Mouse (Mus musculus): ENCODE results near the gene Impdh2. TPM values are rescaled to one million over a fixed set of nuclear protein-coding genes. Genes with fewer than 3 reads are reported as not detected.

The Impdh2 gene
- total RNA-seq (2012; rRNA removed) (405 and 494 TPM in 2 replicates), total RNA-seq (2014; rRNA removed) (464 and 485 TPM in 2 replicates), polyA plus RNA-seq (2012; ENCODE audit: insufficient read length, low read depth) (472 and 483 TPM in 2 replicates)

DNA sequence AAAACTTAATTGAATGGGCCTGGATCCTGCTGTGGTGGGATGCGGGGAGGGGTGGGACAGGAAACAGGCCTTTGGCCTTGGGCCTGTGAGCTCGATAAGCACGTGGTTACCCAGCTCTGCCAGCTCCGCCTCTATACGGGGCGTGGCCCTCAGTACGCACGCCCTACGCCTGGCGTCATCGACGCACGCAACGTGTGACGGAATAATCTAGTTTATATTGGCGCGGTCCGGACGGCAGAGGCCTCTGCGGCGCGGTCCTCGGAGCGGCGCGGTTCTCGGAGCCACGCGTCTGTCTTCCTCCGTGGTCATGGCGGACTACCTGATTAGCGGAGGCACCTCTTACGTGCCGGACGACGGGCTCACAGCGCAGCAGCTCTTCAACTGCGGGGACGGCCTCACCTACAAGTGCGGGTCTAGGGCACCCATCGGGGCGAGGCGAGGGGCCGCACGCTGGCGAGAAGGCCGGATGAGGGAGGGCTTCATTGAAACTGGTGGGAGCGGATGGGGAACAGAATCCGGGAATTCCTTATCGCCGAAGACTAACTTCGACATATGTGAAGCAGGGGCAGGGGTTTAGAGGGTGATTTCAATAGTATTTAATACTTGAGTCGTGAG is at the start of gene Impdh2:
TSS of gene Impdh2 (plus strand) at position 60 of the 615 bp plus-strand sequence.
- Histone ChIP-seq H3K4me3 (replicated peaks in 1 of 3; ENCODE audit: low read depth in 2 of 3, low read length in 2 of 3, poor library complexity in 1 of 3) (peak within 1 kb of the TSS; percentile 79 to 99 (median 84)), H3K4me1 (ENCODE audit: control insufficient read depth in 1 of 2, insufficient read depth in 2 of 2) (peaks cover 10 to 41% of the 10 kb centered on the region in 2 experiments), H3K9ac (ENCODE audit: insufficient read depth, low read depth) (peak within 1 kb of the TSS; percentile 79), H3K27ac (ENCODE audit: insufficient read depth, low read depth) (peak within 1 kb of the TSS; percentile 37; the same call in 1 of the 2 replicates), H3K4me2 (ENCODE audit: insufficient read depth, low read depth, poor library complexity, severe bottlenecking) (peak within 1 kb of the TSS; percentile 79), H3K9me3 (replicated peaks; ENCODE audit: low read length) (no peaks in the 10 kb centered on the region), H3K36me3 (replicated peaks in 1 of 2; ENCODE audit: control insufficient read depth in 1 of 2, insufficient read depth in 1 of 2, low read length in 1 of 2) (peaks cover 62 to 79% of the 10 kb centered on the region in 2 experiments), H3K79me2 (replicated peaks; ENCODE audit: control insufficient read depth, extremely low read depth, insufficient read depth, poor library complexity, severe bottlenecking) (peaks cover 20% of the 10 kb centered on the region), H3K27me3 (replicated peaks) (no peaks in the 10 kb centered on the region)
- in situ Hi-C loops (cut with MboI; ENCODE audit: low pct_ligation_motif_present, low pct_unique_long_range_greater_than_20kb, low sequenced_read_pairs), result no loop called here
- dilution Hi-C loops (cut with MboI; ENCODE audit: extremely low pct_ligation_motif_present, extremely low pct_unique_long_range_greater_than_20kb, low sequenced_read_pairs), result no loop called here
- TF ChIP-seq BHLHE40 (IDR thresholded peaks at IDR 0.05; ENCODE audit: low read depth, low read length) (peak; percentile 36; the same call in 1 of the 2 replicates), SIN3A (IDR thresholded peaks at IDR 0.05; ENCODE audit: low read length) (peak; percentile 85; the same call in 1 of the 2 replicates), CTCF (conservative IDR thresholded peaks at IDR 0.05 in 1 of 2, IDR thresholded peaks at IDR 0.05 in 1 of 2; ENCODE audit: low read depth in 2 of 2, low read length in 2 of 2) (no peak), GABPA (IDR thresholded peaks at IDR 0.05; ENCODE audit: insufficient replicate concordance, low read depth, low read length) (0 out of 2 replicates have a peak, but pooled peaks have one; percentile 8), CHD1 (IDR thresholded peaks at IDR 0.05; ENCODE audit: low read depth, low read length) (no peak), EP300 (IDR thresholded peaks at IDR 0.05; ENCODE audit: low read length) (no peak), JUND (conservative IDR thresholded peaks at IDR 0.05; ENCODE audit: low read depth, low read length) (no peak), TCF12 (IDR thresholded peaks at IDR 0.05; ENCODE audit: low read depth, low read length) (peak; percentile 70), PAX5 (IDR thresholded peaks at IDR 0.05; ENCODE audit: low read length) (no peak), MYC (IDR thresholded peaks at IDR 0.05; ENCODE audit: low read depth, low read length) (peak; percentile 97), MXI1 (IDR thresholded peaks at IDR 0.05; ENCODE audit: low read depth, low read length) (peak; percentile 97), USF2 (conservative IDR thresholded peaks at IDR 0.05; ENCODE audit: low read depth, low read length) (peak; percentile 58), E2F4 (IDR thresholded peaks at IDR 0.05; ENCODE audit: insufficient replicate concordance, low read depth, low read length) (no peak), ZMIZ1 (IDR thresholded peaks at IDR 0.05; ENCODE audit: low read depth, low read length) (peak; percentile 89), CHD2 (IDR thresholded peaks at IDR 0.05; ENCODE audit: low read length) (no peak), MAZ (IDR thresholded peaks at IDR 0.05; ENCODE audit: low read depth, low read length) (no peak), RAD21 (IDR thresholded peaks at IDR 0.05; ENCODE audit: low read depth, low read length) (no peak), KAT2A (IDR thresholded peaks at IDR 0.05; ENCODE audit: insufficient replicate concordance, low read length) (peak; percentile 57; the same call in 1 of the 2 replicates), ETS1 (conservative IDR thresholded peaks at IDR 0.05; ENCODE audit: low read depth, low read length) (no peak), RCOR1 (conservative IDR thresholded peaks at IDR 0.05; ENCODE audit: low read depth, low read length) (no peak), JUN (IDR thresholded peaks at IDR 0.05; ENCODE audit: insufficient read depth, low read depth, low read length) (no peak), MAX (IDR thresholded peaks at IDR 0.05; ENCODE audit: low read length) (peak; percentile 99), TBP (conservative IDR thresholded peaks at IDR 0.05; ENCODE audit: low read depth, low read length) (peak; percentile 79), UBTF (IDR thresholded peaks at IDR 0.05; ENCODE audit: low read depth, low read length) (no peak), ZKSCAN1 (IDR thresholded peaks at IDR 0.05; ENCODE audit: borderline replicate concordance, low read depth, low read length) (no peak), IRF4 (IDR thresholded peaks at IDR 0.05; ENCODE audit: low read depth, low read length) (peak; percentile 48), NRF1 (IDR thresholded peaks at IDR 0.05; ENCODE audit: low read depth, low read length) (peak; percentile 54), POLR2AphosphoS2 (IDR thresholded peaks at IDR 0.05; ENCODE audit: low read depth, low read length) (peak; percentile 96), ZNF384 (IDR thresholded peaks at IDR 0.05; ENCODE audit: low read depth, low read length) (no peak), ELF1 (IDR thresholded peaks at IDR 0.05; ENCODE audit: low read depth, low read length) (no peak; the same call in 1 of the 2 replicates), NELFE (IDR thresholded peaks at IDR 0.05; ENCODE audit: low read depth, low read length) (peak; percentile 93; the same call in 1 of the 2 replicates), ZC3H11A (IDR thresholded peaks at IDR 0.05; ENCODE audit: low read depth, low read length) (no peak), SMC3 (IDR thresholded peaks at IDR 0.05; ENCODE audit: low read depth, low read length) (no peak), HCFC1 (IDR thresholded peaks at IDR 0.05; ENCODE audit: low read depth, low read length) (peak; percentile 66), USF1 (IDR thresholded peaks at IDR 0.05; ENCODE audit: low read depth, low read length) (peak; percentile 64), POLR2A (IDR thresholded peaks at IDR 0.05; ENCODE audit: low read depth, low read length) (peak; percentile 97)
- peak; percentile 97 for DNase-seq (ENCODE audit: extremely low read depth)
